Comparison of ENCODE assay signal across 8 mouse cellular contexts in the genomic region with DNA sequence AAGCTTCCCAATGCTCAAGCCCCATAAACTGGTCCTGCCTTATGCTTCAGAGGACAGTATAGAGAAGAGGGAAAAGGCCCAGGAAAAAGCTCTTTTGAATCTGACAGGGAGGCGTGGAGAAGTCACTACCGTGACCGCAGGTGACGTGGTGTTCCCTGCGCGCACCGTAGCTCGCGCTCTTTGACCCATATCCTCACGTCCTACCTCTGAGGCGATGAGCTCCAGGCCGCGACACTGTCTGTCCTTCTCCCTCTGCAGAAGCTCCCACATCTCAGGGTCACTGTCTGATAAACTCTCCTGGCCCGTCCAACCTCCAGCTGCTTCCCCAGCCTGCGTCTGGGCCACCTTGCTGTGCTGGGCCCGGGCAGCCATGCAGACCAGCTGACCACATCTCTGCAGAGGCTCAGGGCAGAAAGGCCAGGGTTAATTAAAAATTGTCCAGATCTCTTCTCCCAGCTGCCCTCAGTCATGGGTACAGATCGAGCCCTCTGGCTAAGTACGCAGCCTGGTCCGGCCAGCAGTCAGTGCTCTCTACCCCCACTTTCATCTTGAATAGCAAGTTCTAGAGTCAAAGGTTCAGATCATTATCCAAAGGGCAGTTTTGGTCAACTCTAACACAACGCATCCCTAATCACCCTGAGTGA. TPM values are rescaled to one million over a fixed set of nuclear protein-coding genes. Genes with fewer than 3 reads are reported as not detected.
DNase-seq lines count a peak whose midpoint lies in the region; ATAC-seq lines count a peak whose summit lies in the region.

No protein-coding gene starts in this region.

- peak overlapping the region; percentile 94 for H3K4me3 ChIP-seq in megakaryocyte, embryonic 14.5 days (replicated peaks)
- no peak overlapping the region for H3K4me3 ChIP-seq in forebrain, embryonic 15.5 days
- 0 out of 2 replicates have a peak overlapping the region, but pooled peaks have one; percentile 2 for H3K4me3 ChIP-seq in limb, embryonic 12.5 days (replicated peaks)
- H3K4me3 ChIP-seq in stomach, embryonic 16.5 days (replicated peaks; ENCODE audit: low read length): peak overlapping the region; percentile 78

- no peaks in the 10 kb centered on the region for H3K9me3 ChIP-seq in megakaryocyte, embryonic 14.5 days
- H3K9me3 ChIP-seq in forebrain, embryonic 15.5 days: no peaks in the 10 kb centered on the region
- H3K9me3 ChIP-seq in limb, embryonic 12.5 days: no peaks in the 10 kb centered on the region
- no peaks in the 10 kb centered on the region for H3K9me3 ChIP-seq in stomach, embryonic 16.5 days (replicated peaks; ENCODE audit: control insufficient read depth, low read length)

- no peak overlapping the region for H3K9ac ChIP-seq in forebrain, embryonic 15.5 days (replicated peaks)
- no peak overlapping the region; the same call in 1 of the 2 replicates for H3K9ac ChIP-seq in limb, embryonic 12.5 days (replicated peaks)
- H3K9ac ChIP-seq in stomach, embryonic 16.5 days (ENCODE audit: low read length): peak overlapping the region; percentile 82

- peaks cover 47% of the 10 kb centered on the region for H3K36me3 ChIP-seq in megakaryocyte, embryonic 14.5 days (replicated peaks; ENCODE audit: low read length)
- peaks cover 11% of the 10 kb centered on the region for H3K36me3 ChIP-seq in forebrain, embryonic 15.5 days
- H3K36me3 ChIP-seq in limb, embryonic 12.5 days: peaks cover 38% of the 10 kb centered on the region
- H3K36me3 ChIP-seq in stomach, embryonic 16.5 days (ENCODE audit: control insufficient read depth, insufficient read depth, low read length): peaks cover 24% of the 10 kb centered on the region

- peaks cover 57% of the 10 kb centered on the region for H3K4me1 ChIP-seq in megakaryocyte, embryonic 14.5 days
- H3K4me1 ChIP-seq in forebrain, embryonic 15.5 days: peaks cover 36% of the 10 kb centered on the region
- peaks cover 55% of the 10 kb centered on the region for H3K4me1 ChIP-seq in limb, embryonic 12.5 days (replicated peaks)
- peaks cover 38% of the 10 kb centered on the region for H3K4me1 ChIP-seq in stomach, embryonic 16.5 days (ENCODE audit: control insufficient read depth, insufficient read depth, low read length)

- peak overlapping the region; percentile 90; the same call in 1 of the 2 replicates for H3K4me2 ChIP-seq in forebrain, embryonic 15.5 days (replicated peaks)
- H3K4me2 ChIP-seq in limb, embryonic 12.5 days: peak overlapping the region; percentile 82
- peak overlapping the region; percentile 86 for H3K4me2 ChIP-seq in stomach, embryonic 16.5 days (ENCODE audit: low read depth, low read length)

- H3K27me3 ChIP-seq in megakaryocyte, embryonic 14.5 days (replicated peaks): peaks cover 25% of the 10 kb centered on the region
- peaks cover 13% of the 10 kb centered on the region for H3K27me3 ChIP-seq in forebrain, embryonic 15.5 days
- peaks cover 54% of the 10 kb centered on the region for H3K27me3 ChIP-seq in limb, embryonic 12.5 days
- peaks cover 19% of the 10 kb centered on the region for H3K27me3 ChIP-seq in stomach, embryonic 16.5 days (ENCODE audit: control insufficient read depth, insufficient read depth, low read length)

- no peak overlapping the region for H3K27ac ChIP-seq in forebrain, embryonic 15.5 days (replicated peaks)
- H3K27ac ChIP-seq in limb, embryonic 12.5 days: no peak overlapping the region
- no peak overlapping the region for H3K27ac ChIP-seq in stomach, embryonic 16.5 days (ENCODE audit: low read length)

- WGBS in forebrain, embryonic 15.5 days: 88% methylated on average over 20 of the region's 20 CpGs
- WGBS in limb, embryonic 12.5 days: 87% methylated on average over 20 of the region's 20 CpGs
- WGBS in stomach, embryonic 16.5 days: 82% methylated on average over 20 of the region's 20 CpGs

- no peak for DNase-seq in retina, embryonic 14.5 days (ENCODE audit: low spot score)
- DNase-seq in lung, postnatal 10 days: no peak
- DNase-seq in gastrocnemius, postnatal 14 days: no peak

- no peak for ATAC-seq in megakaryocyte, adult 5-6 weeks (ENCODE audit: poor library complexity, severe bottlenecking)
- no peak for ATAC-seq in forebrain, embryonic 15.5 days (replicated peaks)
- no peak for ATAC-seq in limb, embryonic 12.5 days (ENCODE audit: insufficient number of reproducible peaks, insufficient read depth, low FRiP score, low TSS enrichment, low read depth)
- no peak for ATAC-seq in stomach, embryonic 16.5 days (ENCODE audit: insufficient read depth, low FRiP score)

- intact Hi-C loops in gastrocnemius, postnatal 14 days (cut with DNase I; ENCODE audit: low total_unique reads): no loop called here

RNA-seq across cellular contexts. Expression of a gene that starts 1.4 kb away (rescaled TPM):
- 143 and 168 TPM in 2 replicates for polyA plus RNA-seq in megakaryocyte, embryonic 14.5 days (2012; ENCODE audit: insufficient read depth, low replicate concordance)
- total RNA-seq in megakaryocyte, adult 5-6 weeks (2015): 31.3 and 31.9 TPM in 2 replicates
- 27.8 and 33.1 TPM in 2 replicates for total RNA-seq in megakaryocyte, adult 5-6 weeks (2017)
- polyA plus RNA-seq in forebrain, embryonic 15.5 days (2015; fragmentation: Nextera tagmentation; extraction: Ambion mirVana): 75.2 and 78.5 TPM in 2 replicates
- polyA plus RNA-seq in limb, embryonic 12.5 days (2016; fragmentation: Nextera tagmentation; extraction: Ambion mirVana): 96.8 and 98.1 TPM in 2 replicates
- polyA plus RNA-seq in stomach, embryonic 16.5 days (2015; fragmentation: Nextera tagmentation; extraction: Ambion mirVana): 152 and 163 TPM in 2 replicates
- total RNA-seq in gastrocnemius, postnatal 14 days (2021): 10 to 100 TPM; 29.4 to 33.1 TPM

RNA-seq across cellular contexts. Expression of a gene that starts 6.1 kb away (rescaled TPM):
- 0.23 and 5.2 TPM in 2 replicates for polyA plus RNA-seq in megakaryocyte, embryonic 14.5 days (2012; ENCODE audit: insufficient read depth, low replicate concordance)
- total RNA-seq in megakaryocyte, adult 5-6 weeks (2015): not detected in 2 replicates
- total RNA-seq in megakaryocyte, adult 5-6 weeks (2017): not detected in 2 replicates
- 17.1 and 18.0 TPM in 2 replicates for polyA plus RNA-seq in forebrain, embryonic 15.5 days (2015; fragmentation: Nextera tagmentation; extraction: Ambion mirVana)
- polyA plus RNA-seq in limb, embryonic 12.5 days (2016; fragmentation: Nextera tagmentation; extraction: Ambion mirVana): 0.60 and 1.6 TPM in 2 replicates
- polyA plus RNA-seq in stomach, embryonic 16.5 days (2015; fragmentation: Nextera tagmentation; extraction: Ambion mirVana): 192 and 231 TPM in 2 replicates
- 10 to 100 TPM; 23.3 to 25.3 TPM for total RNA-seq in gastrocnemius, postnatal 14 days (2021)

RNA-seq across cellular contexts. Expression of a gene that starts 13.5 kb away (rescaled TPM):
- 0.32 TPM in 1 of 2 replicates, not detected in the other for polyA plus RNA-seq in megakaryocyte, embryonic 14.5 days (2012; ENCODE audit: insufficient read depth, low replicate concordance)
- not detected in 2 replicates for total RNA-seq in megakaryocyte, adult 5-6 weeks (2015)
- total RNA-seq in megakaryocyte, adult 5-6 weeks (2017): not detected in 2 replicates
- 38.9 and 40.2 TPM in 2 replicates for polyA plus RNA-seq in forebrain, embryonic 15.5 days (2015; fragmentation: Nextera tagmentation; extraction: Ambion mirVana)
- 4.2 and 6.3 TPM in 2 replicates for polyA plus RNA-seq in limb, embryonic 12.5 days (2016; fragmentation: Nextera tagmentation; extraction: Ambion mirVana)
- 3.4 and 4.6 TPM in 2 replicates for polyA plus RNA-seq in stomach, embryonic 16.5 days (2015; fragmentation: Nextera tagmentation; extraction: Ambion mirVana)
- total RNA-seq in gastrocnemius, postnatal 14 days (2021): 1 to 10 TPM; 1.3 to 1.5 TPM

RNA-seq across cellular contexts. Expression of a gene that starts 19.4 kb away (rescaled TPM):
- polyA plus RNA-seq in megakaryocyte, embryonic 14.5 days (2012; ENCODE audit: insufficient read depth, low replicate concordance): 3.9 TPM in 1 of 2 replicates, not detected in the other
- 1.2 TPM in 1 of 2 replicates, not detected in the other for total RNA-seq in megakaryocyte, adult 5-6 weeks (2015)
- total RNA-seq in megakaryocyte, adult 5-6 weeks (2017): 0.40 TPM in 1 of 2 replicates, not detected in the other
- polyA plus RNA-seq in forebrain, embryonic 15.5 days (2015; fragmentation: Nextera tagmentation; extraction: Ambion mirVana): 1.5 and 1.6 TPM in 2 replicates
- 11.5 and 11.7 TPM in 2 replicates for polyA plus RNA-seq in limb, embryonic 12.5 days (2016; fragmentation: Nextera tagmentation; extraction: Ambion mirVana)
- 0.70 and 5.5 TPM in 2 replicates for polyA plus RNA-seq in stomach, embryonic 16.5 days (2015; fragmentation: Nextera tagmentation; extraction: Ambion mirVana)
- total RNA-seq in gastrocnemius, postnatal 14 days (2021): 100 to 1,000 TPM; 315 to 336 TPM
